Comparison of ENCODE assay signal across 13 mouse cellular contexts in the genomic region with DNA sequence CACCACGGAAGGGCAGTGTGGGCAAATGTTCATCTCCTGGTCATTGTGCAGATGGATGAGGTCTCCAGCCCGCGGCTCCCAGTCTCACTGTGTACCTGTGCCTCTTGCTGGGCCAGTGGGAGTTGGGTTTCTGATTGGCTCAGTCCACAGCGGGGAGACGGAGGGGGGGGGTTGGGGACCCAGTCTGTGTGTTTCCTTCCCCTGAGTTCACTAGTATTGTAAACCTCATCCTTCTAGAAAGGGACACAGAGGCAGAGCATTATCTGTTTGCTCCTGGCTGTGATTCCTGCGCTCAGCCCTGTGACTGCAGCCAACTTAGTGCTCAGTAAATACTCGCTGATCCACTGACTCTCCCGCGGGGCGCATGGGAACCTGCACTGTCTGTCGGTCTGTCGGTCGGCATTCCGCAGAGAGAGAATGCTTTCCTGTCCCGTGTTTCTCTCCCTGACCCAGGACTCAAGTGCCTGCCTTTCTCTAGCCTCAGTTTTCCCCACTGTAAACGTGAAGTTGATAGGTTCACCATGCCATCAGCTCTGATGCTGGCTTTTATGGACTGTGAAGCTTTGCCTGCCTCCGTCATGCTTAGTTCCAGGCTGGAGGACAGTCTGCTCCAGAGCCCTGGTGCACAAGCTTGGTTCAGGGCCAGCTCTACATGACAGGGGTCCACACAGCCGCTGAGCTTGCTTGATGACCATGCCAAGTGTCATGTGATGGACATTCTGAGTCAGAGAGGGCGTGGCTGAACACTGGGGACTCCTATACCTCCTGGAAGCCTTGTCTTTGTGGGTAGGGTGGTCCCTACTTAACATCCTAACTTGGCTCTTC. TPM values are rescaled to one million over a fixed set of nuclear protein-coding genes. Genes with fewer than 3 reads are reported as not detected.
DNase-seq lines count a peak whose midpoint lies in the region; ATAC-seq and TF ChIP-seq lines count a peak whose summit lies in the region.
"Had no signal": no experiment of that assay in that cellular context is flagged by ENCODE, and none has a peak within 500 bp of the region (broad histone marks: within the 10 kb centered on the region; RNA-seq: fewer than 3 reads in every experiment).

No protein-coding gene starts in this region.

- no peak for DNase-seq in heart, embryonic 10.5 days (ENCODE audit: low spot score)
- DNase-seq in heart, adult 18-20 months = no peak
- DNase-seq in 416B (ENCODE audit: low read depth) = peak; percentile 6
- DNase-seq in forebrain, embryonic 11.5 days (ENCODE audit: low spot score) = peak; percentile 56
- no peak for DNase-seq in limb, embryonic 14.5 days (ENCODE audit: low spot score)
- DNase-seq in urinary bladder, adult 2 months (ENCODE audit: low spot score) = no peak
- no peak for DNase-seq in left cerebral cortex, adult 8-10 months (ENCODE audit: low spot score in 2 of 2)
- DNase-seq: kidney, postnatal 14 days; spleen, adult 18-20 months; thymus, postnatal 14 days had no signal

- TF ChIP-seq POLR2A in limb, embryonic 14.5 days (IDR thresholded peaks at IDR 0.05; ENCODE audit: borderline replicate concordance, extremely low read depth, insufficient read depth, insufficient read length) = no peak

- H3K4me2 ChIP-seq in forebrain, embryonic 11.5 days (ENCODE audit: low read depth, low read length, severe bottlenecking) = no peak overlapping the region; the same call in 1 of the 2 replicates
- no peak overlapping the region for H3K4me2 ChIP-seq in limb, embryonic 14.5 days (replicated peaks; ENCODE audit: low read depth, low read length, severe bottlenecking)
- H3K4me2 ChIP-seq: liver, embryonic 12.5 days had no signal

- 17% methylated on average over 19 of the region's 19 CpGs for WGBS in heart, embryonic 10.5 days
- 12% methylated on average over 19 of the region's 19 CpGs for WGBS in forebrain, embryonic 11.5 days
- 18% methylated on average over 19 of the region's 19 CpGs for WGBS in limb, embryonic 14.5 days

- H3K27ac ChIP-seq in heart, embryonic 10.5 days = no peak overlapping the region
- peak overlapping the region; percentile 60; the same call in 1 of the 2 replicates for H3K27ac ChIP-seq in forebrain, embryonic 11.5 days (ENCODE audit: low read depth, low read length)
- H3K27ac ChIP-seq in limb, embryonic 14.5 days (replicated peaks; ENCODE audit: low read depth, low read length) = no peak overlapping the region; the same call in 1 of the 2 replicates
- H3K27ac ChIP-seq: liver, embryonic 12.5 days had no signal

- peaks cover 44% of the 10 kb centered on the region for H3K4me1 ChIP-seq in heart, embryonic 10.5 days
- H3K4me1 ChIP-seq in forebrain, embryonic 11.5 days (replicated peaks; ENCODE audit: control insufficient read depth, insufficient read depth, low read length) = peaks cover 25% of the 10 kb centered on the region
- H3K4me1 ChIP-seq in limb, embryonic 14.5 days (ENCODE audit: control insufficient read depth, insufficient read depth, low read length) = peaks cover 16% of the 10 kb centered on the region
- H3K4me1 ChIP-seq: liver, embryonic 12.5 days had no signal

- H3K36me3 ChIP-seq in heart, embryonic 10.5 days = no peaks in the 10 kb centered on the region
- H3K36me3 ChIP-seq in forebrain, embryonic 11.5 days (ENCODE audit: control insufficient read depth, insufficient read depth, low read length) = no peaks in the 10 kb centered on the region
- H3K36me3 ChIP-seq in limb, embryonic 14.5 days (ENCODE audit: control insufficient read depth, insufficient read depth, low read length) = no peaks in the 10 kb centered on the region
- H3K36me3 ChIP-seq: liver, embryonic 12.5 days had no signal

- H3K4me3 ChIP-seq in heart, embryonic 10.5 days = peak overlapping the region; percentile 31
- H3K4me3 ChIP-seq in forebrain, embryonic 11.5 days (ENCODE audit: low read depth, low read length) = no peak overlapping the region
- no peak overlapping the region for H3K4me3 ChIP-seq in limb, embryonic 14.5 days (replicated peaks; ENCODE audit: low read length)
- H3K4me3 ChIP-seq: liver, embryonic 12.5 days had no signal

- no peaks in the 10 kb centered on the region for H3K9me3 ChIP-seq in heart, embryonic 10.5 days
- no peaks in the 10 kb centered on the region for H3K9me3 ChIP-seq in forebrain, embryonic 11.5 days (ENCODE audit: control insufficient read depth, low read length)
- no peaks in the 10 kb centered on the region for H3K9me3 ChIP-seq in limb, embryonic 14.5 days (ENCODE audit: control insufficient read depth, low read length)
- H3K9me3 ChIP-seq: liver, embryonic 12.5 days had no signal

- peaks cover 48% of the 10 kb centered on the region for H3K27me3 ChIP-seq in heart, embryonic 10.5 days (ENCODE audit: insufficient read depth, poor library complexity, severe bottlenecking)
- no peaks in the 10 kb centered on the region for H3K27me3 ChIP-seq in forebrain, embryonic 11.5 days (ENCODE audit: control insufficient read depth, insufficient read depth, low read length)
- H3K27me3 ChIP-seq in limb, embryonic 14.5 days (ENCODE audit: control insufficient read depth, insufficient read depth, low read length) = no peaks in the 10 kb centered on the region
- H3K27me3 ChIP-seq: CH12.LX had no signal

- peak; percentile 22 for ATAC-seq in forebrain, embryonic 11.5 days (replicated peaks; ENCODE audit: low FRiP score)
- ATAC-seq in limb, embryonic 14.5 days (ENCODE audit: low FRiP score, low read depth) = no peak
- ATAC-seq in activated CD4-positive, CD25-positive, alpha-beta regulatory T cell, adult 4 months = no peak
- ATAC-seq: liver, embryonic 12.5 days had no signal

- H3K9ac ChIP-seq in forebrain, embryonic 11.5 days (ENCODE audit: low read length) = no peak overlapping the region
- H3K9ac ChIP-seq in limb, embryonic 14.5 days (ENCODE audit: low read depth, low read length, severe bottlenecking) = 0 out of 2 replicates have a peak overlapping the region, but pooled peaks have one; percentile 16
- H3K9ac ChIP-seq: liver, embryonic 12.5 days had no signal

RNA-seq across cellular contexts. Expression of a gene that starts 55.1 kb away (rescaled TPM):
- 0.16 and 0.63 TPM in 2 replicates for polyA plus RNA-seq in heart, embryonic 10.5 days (2016; fragmentation: Nextera tagmentation; extraction: Ambion mirVana)
- under 1 TPM; 0.05 to 0.10 TPM for total RNA-seq in heart, adult 18-20 months (2021)
- polyA plus RNA-seq in forebrain, embryonic 11.5 days (2014; fragmentation: Nextera tagmentation; extraction: Ambion mirVana) = 4.8 and 5.8 TPM in 2 replicates
- polyA plus RNA-seq in limb, embryonic 14.5 days (2012; rRNA removed) = 1.8 and 2.1 TPM in 2 replicates
- polyA plus RNA-seq in limb, embryonic 14.5 days (2014; fragmentation: Nextera tagmentation; extraction: Ambion mirVana) = 0.83 and 0.89 TPM in 2 replicates
- 0.23 and 0.35 TPM in 2 replicates for polyA plus RNA-seq in urinary bladder, adult 2 months (2012; rRNA removed)
- polyA plus RNA-seq in activated CD4-positive, CD25-positive, alpha-beta regulatory T cell, adult 4 months (2017; shearing (Covaris generic)) = not detected
- 100 to 1,000 TPM; 133 to 138 (median 136) TPM for total RNA-seq in left cerebral cortex, adult 8-10 months (2022)
- total RNA-seq: CH12.LX had no signal

Comparison
In these comparisons a context has a peak if more than half of its experiments do, and no peak if none do; other contexts are left out.
1. DNase-seq: peak in 416B (single experiment) and forebrain, embryonic 11.5 days (single experiment); none in heart, embryonic 10.5 days (single experiment), heart, adult 18-20 months (0 of 2), limb, embryonic 14.5 days (single experiment), urinary bladder, adult 2 months (single experiment) and left cerebral cortex, adult 8-10 months (0 of 2).